Mouse (Mus musculus) kidney, adult 2 months (tissue): ENCODE data around the gene Gnao1. TPM values are rescaled to one million over a fixed set of nuclear protein-coding genes. Genes with fewer than 3 reads are reported as not detected.
A peak's percentile ranks its signal among the peaks of the same experiment; 100 is the strongest.

ENCODE experiments used
- DNase-seq: peaks from one replicate; pipeline ENCODE4 v3.0.0; 2021
- H3K27ac ChIP-seq: fragments of 200-500 bp; 2 replicates; pipeline ENCODE4 v1.5.1; 2012; ENCODE audit warnings: low read depth, low read length, control low read depth, inconsistent platforms; ENCODE audit not compliant: insufficient read depth
- H3K27me3 ChIP-seq: fragments of 200-500 bp; replicated peaks from 2 replicates; pipeline ENCODE4 v1.6.1; 2012; ENCODE audit warnings: mild to moderate bottlenecking, moderate library complexity, low read length, inconsistent platforms; ENCODE audit not compliant: control insufficient read depth, insufficient read depth
- H3K36me3 ChIP-seq: fragments of 200-500 bp; 2 replicates; pipeline ENCODE4 v1.6.1; 2012; ENCODE audit warnings: mild to moderate bottlenecking, moderate library complexity, low read length, inconsistent platforms; ENCODE audit not compliant: control insufficient read depth, insufficient read depth
- H3K4me1 ChIP-seq: fragments of 200-500 bp; 2 replicates; pipeline ENCODE4 v1.6.1; 2011; ENCODE audit warnings: low read length; ENCODE audit not compliant: control insufficient read depth, insufficient read depth
- H3K4me3 ChIP-seq: fragments of 200-500 bp; 2 replicates; pipeline ENCODE4 v1.5.1; 2011; ENCODE audit warnings: mild to moderate bottlenecking, low read depth, low read length, control low read depth; ENCODE audit not compliant: insufficient read depth
- CTCF ChIP-seq: fragments of 200-500 bp; conservative IDR thresholded peaks from 2 replicates; pipeline ENCODE4 v1.5.1; 2011; ENCODE audit warnings: low read depth, mild to moderate bottlenecking, control low read depth, low read length, moderate library complexity, mixed read lengths; ENCODE audit not compliant: insufficient read depth, insufficient read length
- POLR2A ChIP-seq: fragments of 200-500 bp; IDR thresholded peaks from one replicate; pipeline ENCODE4 v1.6.1; 2011; ENCODE audit warnings: low read depth, low read length, control low read depth
- WGBS: fragments of 180-500 bp; shearing (Covaris S2); methylation state at CpG from one replicate; pipeline ENCODE4 v1.1.7; 2018; 5-methylcytosine and 5-hydroxymethylcytosine counted together
- polyA plus RNA-seq: library from polyadenylated mRNA; depleted of rRNA; stranded (reverse); fragments of >200 nt; gene quantifications from 2 replicates; pipeline ENCODE4 v1.2.3, GENCODE M21; 2012; rRNA removed

The Gnao1 gene
- polyA plus RNA-seq: 4.6 and 4.9 TPM in 2 replicates

GRCm38 (mm10) chr8:93809686-93810027 is at the start of gene Gnao1:
Gene Gnao1, plus strand, starts transcription at chr8:93809966.
- Histone ChIP-seq H3K4me1 (no peaks in the 10 kb centered on the region), H3K4me3 (peak within 1 kb of the TSS; percentile 54), H3K27ac (no peak within 1 kb of the TSS), H3K27me3 (peaks cover 3% of the 10 kb centered on the region; the same call in 1 of the 2 replicates), H3K36me3 (no peaks in the 10 kb centered on the region)
- TF ChIP-seq POLR2A (no peak), CTCF (no peak)
- WGBS: 15% methylated on average over 9 of the region's 9 CpGs
- DNase-seq: no peak

- H3K36me3 ChIP-seq: no peaks in the 10 kb centered on the region
- DNase-seq: no peak
- no peaks in the 10 kb centered on the region for H3K27me3 ChIP-seq
- H3K4me3 ChIP-seq: no peak overlapping the region
- WGBS: 61% methylated on average over 3 of the region's 3 CpGs
- no peak for TF ChIP-seq POLR2A
- TF ChIP-seq CTCF: no peak
- H3K27ac ChIP-seq: no peak overlapping the region
- H3K4me1 ChIP-seq: no peaks in the 10 kb centered on the region
These were observed 32.2 kb upstream of the Gnao1 start for GRCm38 (mm10) chr8:93777605-93778004.

DNA sequence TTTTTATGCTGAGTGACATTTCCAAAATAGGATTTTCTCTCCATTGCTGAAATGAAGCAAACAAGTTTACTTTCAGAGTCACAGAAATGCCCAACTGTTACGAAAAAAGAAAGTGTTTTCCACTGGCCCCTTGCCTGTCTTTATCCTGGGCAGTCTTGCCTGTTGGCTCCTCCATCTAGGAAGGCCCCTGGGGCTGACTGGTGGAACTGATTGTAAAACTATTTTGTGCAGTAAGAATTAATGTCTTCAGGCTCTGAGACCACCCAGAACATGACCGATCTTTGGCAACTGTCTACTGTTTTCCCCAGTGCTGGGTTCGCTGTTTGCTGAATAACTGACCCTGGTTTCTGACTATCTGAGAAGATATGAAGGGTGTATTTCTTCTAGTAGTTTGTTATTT is 540 bp upstream of the Gnao1 start:
- 89% methylated on average over 3 of the region's 3 CpGs for WGBS
- no peak for DNase-seq
- Histone ChIP-seq H3K4me1 (no peaks in the 10 kb centered on the region), H3K27ac (no peak overlapping the region), H3K4me3 (no peak overlapping the region), H3K36me3 (no peaks in the 10 kb centered on the region), H3K27me3 (peaks cover 3% of the 10 kb centered on the region; the same call in 1 of the 2 replicates)
- TF ChIP-seq POLR2A (no peak), CTCF (no peak)

- H3K4me1 ChIP-seq: no peaks in the 10 kb centered on the region
- WGBS: under 1% methylated on average over 72 of the region's 116 CpGs
- no peaks in the 10 kb centered on the region for H3K36me3 ChIP-seq
- no peak overlapping the region for H3K27ac ChIP-seq
- peak overlapping the region; percentile 54 for H3K4me3 ChIP-seq
- TF ChIP-seq POLR2A (no peak), CTCF (no peak)
- H3K27me3 ChIP-seq: peaks cover 3% of the 10 kb centered on the region; the same call in 1 of the 2 replicates
- DNase-seq: peak; percentile 83
These were observed 477 bp downstream of the Gnao1 start for GRCm38 (mm10) chr8:93810028-93810858.

GRCm38 (mm10) chr8:93810859-93811602 is 1.3 kb downstream of the Gnao1 start:
- Histone ChIP-seq H3K27ac (no peak overlapping the region), H3K4me3 (peak overlapping the region; percentile 54), H3K4me1 (no peaks in the 10 kb centered on the region), H3K36me3 (no peaks in the 10 kb centered on the region), H3K27me3 (peaks cover 3% of the 10 kb centered on the region; the same call in 1 of the 2 replicates)
- DNase-seq: no peak
- 2% methylated on average over 50 of the region's 53 CpGs for WGBS
- TF ChIP-seq POLR2A (no peak), CTCF (no peak)

DNA sequence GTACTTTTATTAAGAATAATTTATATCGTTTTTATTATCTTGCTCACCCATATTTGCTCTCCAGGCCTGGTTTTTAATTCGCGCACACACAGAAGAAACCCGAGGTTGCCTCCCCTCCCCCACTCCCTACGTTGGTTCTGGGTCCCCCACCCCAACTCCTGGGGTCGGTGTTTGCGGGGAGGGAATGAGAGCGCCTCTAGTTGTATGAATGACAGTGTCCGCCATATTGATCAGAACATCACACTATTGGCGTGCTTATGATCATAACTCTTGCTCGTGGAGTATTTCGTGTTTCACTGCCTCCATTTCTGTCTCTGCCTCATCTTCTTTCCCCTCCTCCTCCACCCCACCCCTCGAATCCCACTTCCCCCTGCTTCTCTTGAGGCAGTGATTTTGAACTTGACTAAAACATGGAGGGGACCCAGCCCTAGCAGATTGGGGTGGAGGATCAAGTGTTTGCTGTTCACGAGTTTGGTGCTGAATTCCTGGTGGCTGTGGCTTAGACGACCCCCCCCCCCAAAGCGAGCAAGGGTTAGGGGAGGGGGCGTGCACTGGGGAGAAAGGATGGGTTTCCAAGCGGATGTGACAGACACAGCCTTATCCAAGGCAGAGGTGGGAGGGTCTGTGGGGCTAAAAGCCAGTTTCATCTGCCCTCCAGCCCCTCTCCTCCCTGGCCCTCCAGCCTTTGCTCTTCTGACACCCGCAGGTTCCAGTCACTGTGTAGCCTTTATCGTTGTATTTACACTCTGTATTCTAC is 2.1 kb downstream of the Gnao1 start:
- Histone ChIP-seq H3K36me3 (no peaks in the 10 kb centered on the region), H3K4me1 (no peaks in the 10 kb centered on the region), H3K27ac (no peak overlapping the region), H3K4me3 (no peak overlapping the region), H3K27me3 (peaks cover 3% of the 10 kb centered on the region; the same call in 1 of the 2 replicates)
- DNase-seq: no peak
- no peak for TF ChIP-seq POLR2A
- 18% methylated on average over 20 of the region's 20 CpGs for WGBS
